Mouse (Mus musculus): ENCODE data around the gene Cd33. TPM values are rescaled to one million over a fixed set of nuclear protein-coding genes. Genes with fewer than 3 reads are reported as not detected.

The Cd33 gene
- total and polyA plus RNA-seq, 2 experiments from 2014 or later, result 1.5 to 2.1 TPM

GRCm38 (mm10) chr7:43562651-43563070, 18.4 kb upstream of the Cd33 start:
- peak; percentile 66 for ATAC-seq (ENCODE audit: low FRiP score)
- WGBS, result under 1% methylated on average over 10 of the region's 10 CpGs

GRCm38 (mm10) chr7:43562006-43562633, 17.9 kb upstream of the Cd33 start, which contains the start of gene Zfp658:
Gene Zfp658 (plus strand): TSS chr7:43562256.
- H3K9ac ChIP-seq (replicated peaks; ENCODE audit: low read length, poor library complexity, severe bottlenecking), result peak within 1 kb of the TSS; percentile 86
- DNase-seq (ENCODE audit: low spot score), result peak; percentile 98
- peak; percentile 55 for TF ChIP-seq CTCF (IDR thresholded peaks at IDR 0.05)
- peak within 1 kb of the TSS; percentile 87 for H3K27ac ChIP-seq (ENCODE audit: low read depth, low read length)
- H3K4me2 ChIP-seq (ENCODE audit: low read depth, low read length, poor library complexity, severe bottlenecking), result peak within 1 kb of the TSS; percentile 82
- peak within 1 kb of the TSS; percentile 79 for H3K4me3 ChIP-seq (ENCODE audit: low read depth, low read length)
- ATAC-seq (ENCODE audit: low FRiP score), result peak; percentile 94
- WGBS, result 1% methylated on average over 27 of the region's 27 CpGs
- peaks cover 12% of the 10 kb centered on the region for H3K4me1 ChIP-seq (ENCODE audit: insufficient read depth, low read length)
- no peaks in the 10 kb centered on the region for H3K9me3 ChIP-seq (ENCODE audit: low read length)
- no peaks in the 10 kb centered on the region for H3K27me3 ChIP-seq (ENCODE audit: insufficient read depth, low read length)
- peaks cover 7% of the 10 kb centered on the region for H3K36me3 ChIP-seq (ENCODE audit: insufficient read depth, low read length)

More at GRCm38 (mm10) chr7:43562651-43563070, 18.4 kb upstream of the Cd33 start:
- Histone ChIP-seq H3K9ac (replicated peaks; ENCODE audit: low read length, poor library complexity, severe bottlenecking) (peak overlapping the region; percentile 86), H3K9me3 (ENCODE audit: low read length) (no peaks in the 10 kb centered on the region), H3K4me3 (ENCODE audit: low read depth, low read length) (peak overlapping the region; percentile 79), H3K4me1 (ENCODE audit: insufficient read depth, low read length) (peaks cover 12% of the 10 kb centered on the region), H3K27ac (ENCODE audit: low read depth, low read length) (peak overlapping the region; percentile 87), H3K36me3 (ENCODE audit: insufficient read depth, low read length) (peaks cover 13% of the 10 kb centered on the region), H3K27me3 (ENCODE audit: insufficient read depth, low read length) (no peaks in the 10 kb centered on the region), H3K4me2 (ENCODE audit: low read depth, low read length, poor library complexity, severe bottlenecking) (peak overlapping the region; percentile 82)
- DNase-seq (ENCODE audit: low spot score), result peak; percentile 51
- no peak for TF ChIP-seq CTCF (IDR thresholded peaks at IDR 0.05)

- no peak for ATAC-seq (ENCODE audit: low FRiP score)
- Histone ChIP-seq H3K9ac (replicated peaks; ENCODE audit: low read length, poor library complexity, severe bottlenecking) (no peak overlapping the region), H3K9me3 (ENCODE audit: low read length) (no peaks in the 10 kb centered on the region), H3K36me3 (ENCODE audit: insufficient read depth, low read length) (no peaks in the 10 kb centered on the region), H3K27me3 (ENCODE audit: insufficient read depth, low read length) (no peaks in the 10 kb centered on the region), H3K27ac (ENCODE audit: low read depth, low read length) (no peak overlapping the region), H3K4me1 (ENCODE audit: insufficient read depth, low read length) (no peaks in the 10 kb centered on the region), H3K4me2 (ENCODE audit: low read depth, low read length, poor library complexity, severe bottlenecking) (no peak overlapping the region), H3K4me3 (ENCODE audit: low read depth, low read length) (no peak overlapping the region)
- no peak for DNase-seq (ENCODE audit: low spot score)
- WGBS, result 85% methylated on average over 1 of the region's 1 CpGs
- TF ChIP-seq CTCF (IDR thresholded peaks at IDR 0.05), result no peak
Measured at GRCm38 (mm10) chr7:43556901-43557300, 12.7 kb upstream of the Cd33 start.

- Histone ChIP-seq H3K4me3 (ENCODE audit: low read depth, low read length) (no peak overlapping the region), H3K36me3 (ENCODE audit: insufficient read depth, low read length) (no peaks in the 10 kb centered on the region), H3K4me1 (ENCODE audit: insufficient read depth, low read length) (no peaks in the 10 kb centered on the region), H3K9ac (replicated peaks; ENCODE audit: low read length, poor library complexity, severe bottlenecking) (no peak overlapping the region), H3K27ac (ENCODE audit: low read depth, low read length) (no peak overlapping the region), H3K4me2 (ENCODE audit: low read depth, low read length, poor library complexity, severe bottlenecking) (no peak overlapping the region), H3K27me3 (ENCODE audit: insufficient read depth, low read length) (no peaks in the 10 kb centered on the region), H3K9me3 (ENCODE audit: low read length) (no peaks in the 10 kb centered on the region)
- 86% methylated on average over 5 of the region's 5 CpGs for WGBS
- no peak for ATAC-seq (ENCODE audit: low FRiP score)
- TF ChIP-seq CTCF (IDR thresholded peaks at IDR 0.05), result no peak
- DNase-seq (ENCODE audit: low spot score), result no peak
Measured at GRCm38 (mm10) chr7:43555351-43555750, 11.1 kb upstream of the Cd33 start.

- Histone ChIP-seq H3K9ac (replicated peaks; ENCODE audit: low read length, poor library complexity, severe bottlenecking) (no peak overlapping the region), H3K4me1 (ENCODE audit: insufficient read depth, low read length) (no peaks in the 10 kb centered on the region), H3K9me3 (ENCODE audit: low read length) (no peaks in the 10 kb centered on the region), H3K36me3 (ENCODE audit: insufficient read depth, low read length) (no peaks in the 10 kb centered on the region), H3K27ac (ENCODE audit: low read depth, low read length) (no peak overlapping the region), H3K4me2 (ENCODE audit: low read depth, low read length, poor library complexity, severe bottlenecking) (no peak overlapping the region), H3K27me3 (ENCODE audit: insufficient read depth, low read length) (no peaks in the 10 kb centered on the region), H3K4me3 (ENCODE audit: low read depth, low read length) (no peak overlapping the region)
- DNase-seq (ENCODE audit: low spot score) (no peak), ATAC-seq (ENCODE audit: low FRiP score) (no peak)
- TF ChIP-seq CTCF (IDR thresholded peaks at IDR 0.05), result no peak
- 82% methylated on average over 3 of the region's 3 CpGs for WGBS
Measured at GRCm38 (mm10) chr7:43554550-43554949, 10.3 kb upstream of the Cd33 start.

- no peak for ATAC-seq (ENCODE audit: low FRiP score)
- 91% methylated on average over 4 of the region's 4 CpGs for WGBS
- Histone ChIP-seq H3K9me3 (ENCODE audit: low read length) (no peaks in the 10 kb centered on the region), H3K36me3 (ENCODE audit: insufficient read depth, low read length) (no peaks in the 10 kb centered on the region), H3K4me3 (ENCODE audit: low read depth, low read length) (no peak overlapping the region), H3K27ac (ENCODE audit: low read depth, low read length) (no peak overlapping the region), H3K4me1 (ENCODE audit: insufficient read depth, low read length) (no peaks in the 10 kb centered on the region), H3K9ac (replicated peaks; ENCODE audit: low read length, poor library complexity, severe bottlenecking) (no peak overlapping the region), H3K4me2 (ENCODE audit: low read depth, low read length, poor library complexity, severe bottlenecking) (no peak overlapping the region), H3K27me3 (ENCODE audit: insufficient read depth, low read length) (no peaks in the 10 kb centered on the region)
- no peak for TF ChIP-seq CTCF (IDR thresholded peaks at IDR 0.05)
- DNase-seq (ENCODE audit: low spot score), result no peak
Measured at GRCm38 (mm10) chr7:43553153-43553552, 8.9 kb upstream of the Cd33 start.

Measured in midbrain, postnatal 0 days (tissue).